Mouse (Mus musculus) midbrain, embryonic 15.5 days (tissue): ENCODE results near the gene Hdlbp. TPM values are rescaled to one million over a fixed set of nuclear protein-coding genes. Genes with fewer than 3 reads are reported as not detected.
A peak's percentile ranks its signal among the peaks of the same experiment; 100 is the strongest.
"Not testable (repeated sequence)": the region's sequence is repeated elsewhere in the genome, so short reads cannot be mapped to it uniquely, and the experiment has no call there.

Experiments used
- ATAC-seq: fragments of 200-750 bp; cut with Nextera tagmentation; replicated peaks from 2 replicates; pipeline ENCODE4 v1.8.0; 2017; ENCODE audit warnings: moderate TSS enrichment
- H3K27ac ChIP-seq: fragments of 300-500 bp; sonication (generic); 2 replicates; pipeline ENCODE4 v1.5.1; 2015; ENCODE audit warnings: mild to moderate bottlenecking, inconsistent platforms
- H3K27me3 ChIP-seq: fragments of 300-500 bp; sonication (generic); replicated peaks from 2 replicates; pipeline ENCODE4 v1.6.1; 2015; ENCODE audit warnings: inconsistent platforms
- H3K36me3 ChIP-seq: fragments of 300-500 bp; sonication (generic); replicated peaks from 2 replicates; pipeline ENCODE4 v1.6.1; 2015; ENCODE audit warnings: inconsistent platforms
- H3K4me1 ChIP-seq: fragments of 300-500 bp; sonication (generic); 2 replicates; pipeline ENCODE4 v1.6.1; 2015; ENCODE audit warnings: inconsistent platforms
- H3K4me2 ChIP-seq: fragments of 300-500 bp; sonication (generic); 2 replicates; pipeline ENCODE4 v1.6.1; 2015; ENCODE audit warnings: inconsistent platforms, mild to moderate bottlenecking, moderate library complexity
- H3K4me3 ChIP-seq: fragments of 300-500 bp; sonication (generic); 2 replicates; pipeline ENCODE4 v1.5.1; 2015; ENCODE audit warnings: mild to moderate bottlenecking, inconsistent platforms
- H3K9ac ChIP-seq: fragments of 300-500 bp; sonication (generic); 2 replicates; pipeline ENCODE4 v1.6.1; 2015; ENCODE audit warnings: mild to moderate bottlenecking, inconsistent platforms
- H3K9me3 ChIP-seq: fragments of 300-500 bp; sonication (generic); 2 replicates; pipeline ENCODE4 v1.6.1; 2016; ENCODE audit warnings: inconsistent platforms
- WGBS: fragments of 180-500 bp; shearing (Covaris S2); methylation state at CpG from one replicate; pipeline ENCODE4 v1.1.7; 2015; ENCODE audit warnings: mixed read lengths; 5-methylcytosine and 5-hydroxymethylcytosine counted together
- polyA plus RNA-seq: library from polyadenylated mRNA; unstranded; fragments of >200 nt; fragmentation: Nextera tagmentation; extraction: Ambion mirVana; gene quantifications from 2 replicates; pipeline ENCODE4 v1.2.1, GENCODE M21; 2015

Gene Hdlbp
- polyA plus RNA-seq, 1 experiment from 2014 or later: 70.9 TPM

DNA sequence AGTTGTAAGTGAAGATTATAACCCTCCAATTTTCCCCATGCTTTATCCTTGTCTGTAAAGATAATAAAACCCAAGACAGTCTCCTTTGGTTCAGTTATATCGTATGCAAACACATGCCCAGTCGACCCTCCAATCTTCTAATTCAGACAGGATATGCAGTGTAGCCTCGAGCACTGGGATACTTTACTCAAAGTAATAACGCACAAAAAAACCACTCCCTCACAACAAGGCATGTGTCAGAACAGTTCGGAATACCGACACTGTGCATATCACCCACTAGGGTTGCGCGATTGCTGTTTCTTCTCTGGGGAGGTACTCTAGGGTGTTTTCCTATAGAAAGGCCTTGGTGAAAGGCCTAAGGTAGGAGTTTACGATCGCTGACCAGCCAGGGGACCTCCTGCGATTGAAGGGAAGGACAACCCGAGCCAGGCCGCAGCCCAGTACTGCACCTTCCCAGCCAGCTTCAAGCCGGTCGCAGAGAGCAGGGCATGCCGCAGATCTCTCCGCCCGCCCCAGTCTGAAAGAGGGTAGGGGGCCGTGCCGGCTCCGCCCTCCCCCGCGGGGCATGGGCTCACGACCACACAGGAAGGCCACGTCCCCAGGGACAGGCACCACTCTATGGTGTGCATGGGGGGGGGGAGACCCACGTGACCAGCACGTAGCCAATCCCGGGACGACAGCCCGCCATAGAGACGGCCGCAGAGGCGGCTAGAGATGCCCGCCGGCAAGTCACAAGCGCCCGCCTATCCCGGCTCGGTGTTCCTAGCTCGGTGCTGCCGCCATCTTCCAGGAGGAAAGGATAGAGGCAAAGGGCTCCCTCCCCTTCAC lies 643 bp downstream of the Hdlbp start:
- Histone ChIP-seq H3K4me3 (peak overlapping the region; percentile 64), H3K9ac (peak overlapping the region; percentile 78), H3K27ac (peak overlapping the region; percentile 96), H3K4me2 (peak overlapping the region; percentile 57), H3K4me1 (peaks cover 25% of the 10 kb centered on the region), H3K27me3 (no peaks in the 10 kb centered on the region), H3K9me3 (no peaks in the 10 kb centered on the region), H3K36me3 (no peaks in the 10 kb centered on the region)
- peak; percentile 97 for ATAC-seq
- under 1% methylated on average over 41 of the region's 41 CpGs for WGBS

DNA sequence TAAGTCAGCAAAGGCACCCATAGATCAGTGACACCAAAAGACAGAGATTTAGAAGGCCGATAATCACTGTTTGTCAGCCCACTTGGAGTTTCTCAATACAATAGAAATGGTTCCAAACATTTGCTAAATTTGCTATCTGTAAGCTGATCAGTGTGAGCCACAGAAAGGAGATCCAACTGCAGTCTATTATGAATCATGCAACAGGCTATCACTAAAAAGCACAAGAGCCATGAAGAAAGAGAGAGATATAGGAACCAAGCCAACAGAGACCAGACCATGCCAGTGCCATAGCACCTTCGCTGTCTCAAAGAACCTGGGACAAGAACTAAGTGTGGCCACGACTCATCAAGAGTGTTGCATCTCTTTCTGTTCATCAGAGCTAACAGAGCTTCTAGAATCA lies 2.9 kb downstream of the Hdlbp start:
- Histone ChIP-seq H3K9me3 (no peaks in the 10 kb centered on the region), H3K4me3 (no peak overlapping the region), H3K4me2 (no peak overlapping the region), H3K4me1 (peaks cover 18% of the 10 kb centered on the region), H3K27ac (no peak overlapping the region), H3K27me3 (no peaks in the 10 kb centered on the region), H3K36me3 (no peaks in the 10 kb centered on the region), H3K9ac (no peak overlapping the region)
- 92% methylated on average over 3 of the region's 3 CpGs for WGBS
- no peak for ATAC-seq

DNA sequence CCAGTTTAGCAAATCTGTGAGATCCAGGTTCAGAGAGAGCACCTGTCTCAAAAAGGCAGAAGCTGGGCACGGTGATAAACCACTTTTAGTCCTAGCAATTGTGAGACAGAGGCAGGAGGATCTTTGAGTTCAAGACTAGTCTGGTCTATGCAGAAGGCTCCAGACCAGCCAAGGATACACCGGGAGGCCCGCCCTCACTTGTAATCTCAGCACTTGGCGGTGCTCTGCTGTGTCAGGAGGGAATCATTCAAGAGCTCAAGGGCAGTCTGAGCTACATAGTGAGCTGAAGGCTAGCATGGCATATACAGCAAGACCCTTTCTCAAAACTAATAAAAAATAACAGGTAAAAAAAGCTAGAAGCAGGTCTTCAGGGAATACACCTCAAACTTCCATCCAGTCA lies 10.0 kb downstream of the Hdlbp start:
- H3K27me3 ChIP-seq: no peaks in the 10 kb centered on the region
- H3K9ac ChIP-seq: no peak overlapping the region
- H3K4me3 ChIP-seq: no peak overlapping the region
- H3K27ac ChIP-seq: no peak overlapping the region
- H3K36me3 ChIP-seq: no peaks in the 10 kb centered on the region
- H3K4me2 ChIP-seq: no peak overlapping the region
- no peaks in the 10 kb centered on the region for H3K9me3 ChIP-seq
- 92% methylated on average over 4 of the region's 4 CpGs for WGBS
- no peaks in the 10 kb centered on the region for H3K4me1 ChIP-seq
- ATAC-seq: no peak

DNA sequence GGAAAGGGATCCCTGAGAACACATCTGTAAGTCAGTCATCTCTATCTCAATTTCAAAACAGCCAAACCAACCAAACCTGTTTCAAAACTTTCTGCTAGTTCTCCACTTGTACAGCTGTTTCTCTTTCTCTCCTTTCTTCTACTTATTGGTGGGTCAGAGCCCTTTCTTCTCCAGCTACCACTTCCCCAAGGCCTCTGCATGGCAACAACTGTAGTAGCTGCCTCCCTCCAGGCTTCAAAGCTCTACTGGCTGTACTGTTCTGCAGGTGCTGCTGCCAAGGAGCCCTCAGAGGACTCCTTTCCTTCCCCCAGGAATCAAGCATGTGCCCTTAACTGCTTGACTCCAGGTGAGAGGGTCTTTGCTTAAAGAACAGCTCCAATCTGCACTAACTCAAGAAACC lies 12.9 kb downstream of the Hdlbp start:
- H3K36me3 ChIP-seq: no peaks in the 10 kb centered on the region
- no peak overlapping the region for H3K9ac ChIP-seq
- no peaks in the 10 kb centered on the region for H3K27me3 ChIP-seq
- H3K27ac ChIP-seq: no peak overlapping the region
- H3K4me1 ChIP-seq: no peaks in the 10 kb centered on the region
- H3K4me3 ChIP-seq: no peak overlapping the region
- H3K9me3 ChIP-seq: no peaks in the 10 kb centered on the region
- no peak overlapping the region for H3K4me2 ChIP-seq
- ATAC-seq: no peak

DNA sequence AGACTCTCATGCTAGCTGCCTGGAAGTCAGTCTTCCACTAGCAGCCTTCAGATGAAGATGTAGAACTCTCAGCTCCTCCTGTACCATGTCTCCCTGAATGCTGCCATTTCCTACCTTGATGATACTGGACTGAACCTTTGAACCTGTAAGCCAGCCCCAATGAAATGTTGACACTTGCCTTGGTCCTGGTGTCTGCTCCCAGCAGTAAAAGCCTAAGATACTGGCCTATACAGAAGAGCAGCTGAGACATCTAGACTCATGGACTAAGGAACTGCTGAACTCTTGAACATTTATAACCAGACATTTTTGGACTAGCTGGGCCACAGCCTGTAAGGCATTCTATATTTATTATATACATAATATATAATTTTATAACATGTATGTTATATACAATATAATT lies 13.5 kb downstream of the Hdlbp start:
- no peak overlapping the region for H3K9ac ChIP-seq
- ATAC-seq: no peak
- H3K9me3 ChIP-seq: no peaks in the 10 kb centered on the region
- H3K36me3 ChIP-seq: no peaks in the 10 kb centered on the region
- H3K27me3 ChIP-seq: no peaks in the 10 kb centered on the region
- H3K4me3 ChIP-seq: no peak overlapping the region
- H3K27ac ChIP-seq: no peak overlapping the region
- H3K4me2 ChIP-seq: no peak overlapping the region
- no peaks in the 10 kb centered on the region for H3K4me1 ChIP-seq

DNA sequence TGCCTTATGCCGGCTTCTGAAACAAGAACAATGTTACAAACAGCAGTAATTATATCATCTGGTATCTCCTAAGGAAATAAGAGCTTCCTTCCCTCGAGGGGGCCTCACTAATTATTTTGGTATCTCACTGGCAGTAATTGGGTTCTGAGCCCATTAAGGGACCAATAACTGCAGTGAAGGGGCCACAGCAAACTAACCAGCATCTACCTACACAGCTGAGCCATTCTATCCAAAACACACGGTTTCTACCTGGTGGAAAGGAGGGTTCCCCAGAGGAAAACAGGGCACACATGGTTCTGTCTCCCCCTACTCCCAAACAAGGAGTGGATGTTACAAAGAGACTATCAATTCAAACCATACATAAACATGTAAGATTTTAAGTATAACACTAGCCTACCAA lies 19.5 kb downstream of the Hdlbp start:
- 64% methylated on average over 3 of the region's 3 CpGs for WGBS
- no peaks in the 10 kb centered on the region for H3K4me1 ChIP-seq
- H3K9me3 ChIP-seq: no peaks in the 10 kb centered on the region
- no peak overlapping the region for H3K4me2 ChIP-seq
- no peak overlapping the region for H3K9ac ChIP-seq
- H3K27me3 ChIP-seq: no peaks in the 10 kb centered on the region
- ATAC-seq: no peak
- no peak overlapping the region for H3K27ac ChIP-seq
- H3K4me3 ChIP-seq: no peak overlapping the region
- no peaks in the 10 kb centered on the region for H3K36me3 ChIP-seq

DNA sequence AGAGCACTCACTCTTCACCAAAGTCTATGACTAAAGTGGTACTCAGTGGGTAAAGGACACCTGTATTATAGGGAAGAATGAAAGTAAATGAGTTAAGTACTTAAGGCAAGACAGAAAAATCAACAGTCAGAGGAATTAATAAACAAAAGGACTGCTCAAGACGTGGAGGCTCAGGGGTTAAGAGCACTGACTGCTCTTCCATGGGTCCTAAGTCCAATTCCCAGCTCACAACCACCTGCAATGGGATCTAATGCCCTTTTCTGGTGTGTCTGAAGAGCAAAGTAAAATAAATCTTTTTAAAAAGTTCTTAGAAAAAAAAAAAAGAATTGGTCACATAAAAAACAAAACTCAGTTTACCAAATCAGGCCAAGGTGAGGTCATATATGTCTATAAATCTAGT lies 20.3 kb downstream of the Hdlbp start:
- Histone ChIP-seq H3K36me3 (no peaks in the 10 kb centered on the region), H3K4me3 (no peak overlapping the region)
- 68% methylated on average over 1 of the region's 1 CpGs for WGBS

DNA sequence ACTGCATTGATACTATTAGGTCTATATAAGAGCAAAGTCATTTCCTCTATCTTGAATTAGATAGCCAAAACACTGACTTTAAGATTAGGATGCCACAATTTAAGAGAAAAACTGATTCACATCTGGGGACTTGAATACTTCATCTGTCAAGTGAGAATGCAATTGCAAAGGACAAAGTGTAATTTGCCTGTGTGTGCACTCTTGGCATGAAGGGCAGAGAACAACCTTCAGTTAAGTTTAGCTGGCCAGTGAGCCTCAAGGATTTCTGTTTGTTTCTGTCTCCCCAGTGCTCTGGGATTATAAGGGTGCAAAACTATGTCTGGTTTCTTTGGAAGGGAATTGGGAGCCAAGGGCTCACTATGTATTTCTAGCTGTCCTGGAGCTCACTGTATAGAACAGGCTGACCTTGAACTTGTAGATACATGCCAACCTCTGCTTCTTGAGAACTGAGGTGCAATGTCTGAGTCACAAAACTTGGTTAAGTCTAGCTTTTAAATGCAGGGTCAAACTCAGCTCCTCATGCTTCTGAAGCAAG lies 24.8 kb downstream of the Hdlbp start:
- Histone ChIP-seq H3K4me3 (no peak overlapping the region), H3K27ac (no peak overlapping the region), H3K9ac (no peak overlapping the region), H3K27me3 (no peaks in the 10 kb centered on the region), H3K4me2 (no peak overlapping the region), H3K36me3 (no peaks in the 10 kb centered on the region), H3K9me3 (no peaks in the 10 kb centered on the region), H3K4me1 (no peaks in the 10 kb centered on the region)
- ATAC-seq: no peak

More for the DNA sequence above, 20.3 kb downstream of the Hdlbp start:
- Histone ChIP-seq H3K9me3 (no peaks in the 10 kb centered on the region), H3K4me2 (no peak overlapping the region), H3K4me1 (no peaks in the 10 kb centered on the region), H3K27me3 (no peaks in the 10 kb centered on the region), H3K9ac (no peak overlapping the region), H3K27ac (no peak overlapping the region)
- no peak for ATAC-seq

DNA sequence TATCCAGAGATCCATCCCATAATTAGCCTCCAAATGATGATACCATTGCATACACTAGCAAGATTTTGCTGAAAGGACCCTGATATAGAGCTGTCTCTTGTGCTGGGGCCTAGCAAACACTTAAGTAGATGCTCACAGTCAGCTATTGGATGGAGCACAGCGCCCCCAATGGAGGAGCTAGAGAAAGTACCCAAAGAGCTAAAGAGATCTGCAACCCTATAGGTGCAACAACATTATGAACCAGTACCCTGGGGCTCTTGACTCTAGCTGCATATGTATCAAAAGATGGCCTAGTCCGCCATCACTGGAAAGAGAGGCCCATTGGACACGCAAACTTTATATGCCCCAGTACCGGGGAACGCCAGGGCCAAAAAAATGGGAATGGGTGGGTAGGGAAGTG lies 28.5 kb downstream of the Hdlbp start:
- ATAC-seq, H3K27me3 ChIP-seq: not testable (repeated sequence)

DNA sequence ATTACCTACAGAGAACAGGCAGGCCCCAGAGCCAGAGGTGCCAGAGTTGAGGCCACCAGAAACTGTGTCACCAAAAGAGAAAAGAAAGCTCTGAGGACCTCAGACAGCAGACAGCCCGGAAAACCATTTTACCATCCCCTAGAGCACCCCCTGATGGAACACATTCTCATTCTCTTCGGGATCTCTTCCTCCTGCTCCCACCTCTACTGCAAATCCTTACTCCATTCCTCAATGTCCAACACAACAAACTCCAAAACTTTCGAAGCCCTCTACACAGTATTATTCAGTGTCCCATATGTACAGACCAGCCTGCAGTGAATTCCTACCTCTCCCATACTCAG lies 32.8 kb downstream of the Hdlbp start:
- Histone ChIP-seq H3K4me3 (peak overlapping the region; percentile 62), H3K4me2 (peak overlapping the region; percentile 96), H3K27me3 (no peaks in the 10 kb centered on the region), H3K9me3 (no peaks in the 10 kb centered on the region), H3K9ac (peak overlapping the region; percentile 55), H3K36me3 (no peaks in the 10 kb centered on the region), H3K4me1 (peaks cover 16% of the 10 kb centered on the region), H3K27ac (peak overlapping the region; percentile 51; the same call in 1 of the 2 replicates)
- ATAC-seq: peak; percentile 19; the same call in 1 of the 2 replicates
- WGBS: 13% methylated on average over 3 of the region's 3 CpGs

More for the DNA sequence above, 28.5 kb downstream of the Hdlbp start:
- 78% methylated on average over 5 of the region's 5 CpGs for WGBS
- not testable (repeated sequence) for H3K4me1 ChIP-seq, H3K36me3 ChIP-seq, H3K4me3 ChIP-seq, H3K9ac ChIP-seq, H3K9me3 ChIP-seq, H3K27ac ChIP-seq, H3K4me2 ChIP-seq

DNA sequence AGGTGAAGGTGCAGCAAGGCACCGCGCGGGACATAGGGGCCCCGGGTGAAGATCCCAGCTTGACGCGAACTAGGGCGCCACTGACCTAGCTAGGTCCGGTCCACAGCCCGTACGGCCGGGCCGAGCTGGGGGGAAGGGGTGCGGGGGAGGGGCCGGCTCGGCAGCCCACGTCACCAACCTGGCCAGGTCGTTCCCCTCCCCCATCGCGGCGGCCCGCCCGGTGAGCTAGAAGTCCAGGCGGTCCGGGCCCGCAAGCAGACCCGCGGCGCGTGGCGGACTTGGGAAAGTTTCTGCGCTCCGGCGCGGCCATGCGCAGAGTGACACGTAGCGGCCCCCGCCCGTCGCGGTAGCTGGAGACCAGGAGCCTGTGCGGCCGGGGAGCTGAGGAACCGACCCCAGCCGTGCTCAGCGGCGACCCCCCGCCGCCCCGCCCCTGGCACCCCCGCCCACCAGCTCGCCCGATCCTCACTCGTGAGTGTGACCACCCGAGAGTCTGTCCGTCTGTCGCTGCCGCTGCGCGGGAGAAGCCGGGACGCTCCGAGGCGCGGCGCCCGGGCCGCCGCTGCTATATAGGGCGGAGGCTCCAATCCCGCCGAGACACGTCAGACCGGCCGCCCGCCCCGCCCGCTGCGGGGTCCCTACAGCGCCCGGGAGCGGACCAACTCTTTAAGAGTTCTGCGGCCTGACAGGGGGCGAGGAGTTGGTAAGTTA lies 33.3 kb downstream of the Hdlbp start:
- H3K4me3 ChIP-seq: peak overlapping the region; percentile 62
- WGBS: under 1% methylated on average over 67 of the region's 84 CpGs

DNA sequence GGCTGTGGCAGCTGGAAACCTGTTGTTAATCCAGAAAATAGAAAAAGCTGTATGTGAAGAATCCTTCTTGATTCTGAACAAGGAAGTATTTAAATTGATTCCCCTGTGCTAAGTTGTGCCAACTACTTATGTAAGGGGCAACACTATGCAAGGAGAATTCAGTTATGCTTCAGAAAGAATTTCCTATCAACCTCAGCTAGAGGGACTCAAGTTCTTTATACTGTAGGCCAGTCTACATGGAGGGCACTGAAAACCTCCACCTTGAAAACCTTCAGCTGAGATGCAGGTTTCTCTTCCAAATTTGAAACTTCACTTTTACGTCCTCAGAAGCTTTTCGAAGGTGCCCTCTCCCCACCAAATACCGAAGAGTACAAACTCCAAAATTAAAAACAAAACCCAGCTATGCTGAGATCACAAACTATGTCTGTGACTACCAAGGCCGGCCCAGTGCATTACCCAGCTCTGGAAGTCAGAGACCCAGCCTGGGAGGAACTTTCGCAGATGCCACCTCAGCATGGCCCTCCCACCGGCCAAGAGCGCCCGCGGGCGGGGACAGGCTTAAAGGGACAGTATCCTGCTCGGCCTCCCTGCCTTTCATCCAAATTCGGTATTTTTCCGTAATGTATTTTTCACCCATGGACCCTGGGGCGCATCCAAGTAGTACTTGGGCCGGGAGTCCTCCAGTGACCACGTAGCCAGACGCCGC lies 34.1 kb downstream of the Hdlbp start:
- Histone ChIP-seq H3K4me1 (peaks cover 16% of the 10 kb centered on the region), H3K27me3 (no peaks in the 10 kb centered on the region), H3K36me3 (no peaks in the 10 kb centered on the region), H3K9ac (peak overlapping the region; percentile 55), H3K4me2 (peak overlapping the region; percentile 96), H3K27ac (peak overlapping the region; percentile 51), H3K4me3 (peak overlapping the region; percentile 62), H3K9me3 (no peaks in the 10 kb centered on the region)
- peak; percentile 79 for ATAC-seq
- 7% methylated on average over 18 of the region's 18 CpGs for WGBS

More for the DNA sequence above, 33.3 kb downstream of the Hdlbp start:
- ATAC-seq: peak; percentile 89
- H3K36me3 ChIP-seq: no peaks in the 10 kb centered on the region
- H3K9me3 ChIP-seq: no peaks in the 10 kb centered on the region
- peak overlapping the region; percentile 55 for H3K9ac ChIP-seq
- peak overlapping the region; percentile 51 for H3K27ac ChIP-seq
- peaks cover 16% of the 10 kb centered on the region for H3K4me1 ChIP-seq
- H3K4me2 ChIP-seq: peak overlapping the region; percentile 96
- no peaks in the 10 kb centered on the region for H3K27me3 ChIP-seq
